Mouse (Mus musculus) hindbrain, embryonic 12.5 days (tissue): ENCODE data around the gene Ppat. TPM values are rescaled to one million over a fixed set of nuclear protein-coding genes. Genes with fewer than 3 reads are reported as not detected.
A peak's percentile ranks its signal among the peaks of the same experiment; 100 is the strongest.

Experiments used
- ATAC-seq: fragments of 200-750 bp; cut with Nextera tagmentation; 2 replicates; pipeline ENCODE4 v1.8.0; 2017; ENCODE audit warnings: moderate TSS enrichment; ENCODE audit not compliant: low FRiP score
- H3K27ac ChIP-seq: fragments of 300-500 bp; sonication (generic); 2 replicates; pipeline ENCODE4 v1.5.1; 2016; ENCODE audit warnings: mild to moderate bottlenecking
- H3K27me3 ChIP-seq: fragments of 300-500 bp; sonication (generic); 2 replicates; pipeline ENCODE4 v1.6.1; 2016; ENCODE audit warnings: mild to moderate bottlenecking
- H3K36me3 ChIP-seq: fragments of 300-500 bp; sonication (generic); 2 replicates; pipeline ENCODE4 v1.6.1; 2016; ENCODE audit warnings: mild to moderate bottlenecking
- H3K4me1 ChIP-seq: fragments of 300-500 bp; sonication (generic); 2 replicates; pipeline ENCODE4 v1.6.1; 2016
- H3K4me2 ChIP-seq: fragments of 300-500 bp; sonication (generic); replicated peaks from 2 replicates; pipeline ENCODE4 v1.6.1; 2016; ENCODE audit warnings: mild to moderate bottlenecking
- H3K4me3 ChIP-seq: fragments of 300-500 bp; sonication (generic); 2 replicates; pipeline ENCODE4 v1.5.1; 2016; ENCODE audit warnings: mild to moderate bottlenecking
- H3K9ac ChIP-seq: fragments of 300-500 bp; sonication (generic); 2 replicates; pipeline ENCODE4 v1.6.1; 2016; ENCODE audit warnings: mild to moderate bottlenecking, moderate library complexity
- H3K9me3 ChIP-seq: fragments of 300-500 bp; sonication (generic); replicated peaks from 2 replicates; pipeline ENCODE4 v1.6.1; 2016; ENCODE audit warnings: mild to moderate bottlenecking
- WGBS: fragments of 180-500 bp; shearing (Covaris S2); methylation state at CpG from one replicate; pipeline ENCODE4 v1.1.7; 2016; 5-methylcytosine and 5-hydroxymethylcytosine counted together
- polyA plus RNA-seq: library from polyadenylated mRNA; unstranded; fragments of >200 nt; fragmentation: Nextera tagmentation; extraction: Ambion mirVana; gene quantifications from 2 replicates; pipeline ENCODE4 v1.2.1, GENCODE M21; 2016

Ppat gene
- polyA plus RNA-seq, 1 experiment from 2014 or later, result 21.1 TPM

DNA sequence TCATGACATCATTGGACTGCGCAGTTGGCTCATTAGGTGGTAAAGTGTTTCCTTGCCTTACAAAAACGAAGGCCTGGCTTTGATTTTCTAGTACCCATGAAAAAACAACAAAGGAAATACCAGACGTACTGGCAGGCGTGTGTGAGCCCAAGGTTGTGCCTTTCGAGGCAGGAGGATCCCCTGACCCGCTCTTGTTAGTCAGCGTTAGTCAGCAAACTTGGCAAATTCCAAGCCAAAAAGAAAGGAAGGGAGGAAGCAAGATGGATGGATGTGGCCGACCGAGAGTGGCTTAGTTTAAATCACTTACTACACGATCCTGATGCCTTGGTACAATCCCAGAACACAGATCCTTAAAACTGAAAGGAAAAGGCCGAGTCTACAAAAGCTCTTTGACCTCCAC, 11.2 kb upstream of the Ppat start:
- H3K36me3 ChIP-seq, result peaks cover 75% of the 10 kb centered on the region
- no peak overlapping the region for H3K9ac ChIP-seq
- 80% methylated on average over 11 of the region's 11 CpGs for WGBS
- H3K27me3 ChIP-seq, result no peaks in the 10 kb centered on the region
- H3K4me1 ChIP-seq, result no peaks in the 10 kb centered on the region
- no peak overlapping the region for H3K27ac ChIP-seq
- H3K4me2 ChIP-seq, result no peak overlapping the region
- ATAC-seq, result no peak
- no peaks in the 10 kb centered on the region for H3K9me3 ChIP-seq
- H3K4me3 ChIP-seq, result no peak overlapping the region

DNA sequence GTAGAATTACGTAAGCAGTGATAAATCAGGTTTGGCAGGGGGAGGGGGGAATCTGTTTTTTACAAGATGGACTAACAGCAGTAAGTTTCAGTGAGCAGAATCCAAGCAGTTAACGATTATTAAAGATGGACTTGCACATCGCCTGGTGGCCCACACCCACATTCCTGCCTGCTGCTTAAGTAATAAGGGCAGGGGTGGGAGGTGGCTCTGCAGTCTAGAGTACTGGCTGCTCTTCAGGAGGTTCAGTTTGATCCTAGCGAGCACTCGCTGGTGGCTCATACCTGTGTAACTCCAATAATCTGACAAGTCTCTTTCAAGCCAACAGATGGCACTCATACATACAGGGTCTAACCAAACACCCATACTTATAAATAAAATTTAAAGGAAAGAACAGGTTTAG, 8.2 kb upstream of the Ppat start:
- no peak overlapping the region for H3K27ac ChIP-seq
- no peaks in the 10 kb centered on the region for H3K27me3 ChIP-seq
- no peaks in the 10 kb centered on the region for H3K9me3 ChIP-seq
- ATAC-seq, result no peak
- H3K36me3 ChIP-seq, result peaks cover 72% of the 10 kb centered on the region
- H3K4me2 ChIP-seq, result no peak overlapping the region
- H3K9ac ChIP-seq, result no peak overlapping the region
- WGBS, result 98% methylated on average over 5 of the region's 5 CpGs
- H3K4me1 ChIP-seq, result peaks cover 3% of the 10 kb centered on the region; the same call in 1 of the 2 replicates
- no peak overlapping the region for H3K4me3 ChIP-seq

DNA sequence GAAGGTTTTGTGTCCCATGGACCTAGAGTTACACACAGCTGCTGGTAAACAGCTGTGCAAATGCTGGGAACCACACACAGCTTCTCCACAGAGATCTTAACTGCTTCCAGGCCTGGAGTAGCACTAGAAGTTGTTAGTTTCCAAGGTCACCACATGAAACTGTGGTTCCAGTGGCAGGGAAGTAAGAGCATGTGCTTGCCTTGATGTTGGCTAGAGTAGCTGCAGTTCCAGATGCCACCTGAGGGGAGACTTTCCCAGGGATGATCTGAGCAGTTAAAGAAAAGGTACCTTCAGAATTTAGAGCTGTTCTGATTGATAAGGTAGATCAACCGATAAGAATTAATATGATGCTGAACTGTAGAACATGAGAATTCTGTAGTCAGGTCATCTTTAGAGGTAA, 6.6 kb upstream of the Ppat start:
- peaks cover 9% of the 10 kb centered on the region; the same call in 1 of the 2 replicates for H3K4me1 ChIP-seq
- no peaks in the 10 kb centered on the region for H3K27me3 ChIP-seq
- H3K4me2 ChIP-seq, result no peak overlapping the region
- ATAC-seq, result no peak
- no peak overlapping the region for H3K9ac ChIP-seq
- H3K27ac ChIP-seq, result no peak overlapping the region
- peaks cover 56% of the 10 kb centered on the region for H3K36me3 ChIP-seq
- H3K4me3 ChIP-seq, result no peak overlapping the region
- 97% methylated on average over 1 of the region's 1 CpGs for WGBS
- no peaks in the 10 kb centered on the region for H3K9me3 ChIP-seq

DNA sequence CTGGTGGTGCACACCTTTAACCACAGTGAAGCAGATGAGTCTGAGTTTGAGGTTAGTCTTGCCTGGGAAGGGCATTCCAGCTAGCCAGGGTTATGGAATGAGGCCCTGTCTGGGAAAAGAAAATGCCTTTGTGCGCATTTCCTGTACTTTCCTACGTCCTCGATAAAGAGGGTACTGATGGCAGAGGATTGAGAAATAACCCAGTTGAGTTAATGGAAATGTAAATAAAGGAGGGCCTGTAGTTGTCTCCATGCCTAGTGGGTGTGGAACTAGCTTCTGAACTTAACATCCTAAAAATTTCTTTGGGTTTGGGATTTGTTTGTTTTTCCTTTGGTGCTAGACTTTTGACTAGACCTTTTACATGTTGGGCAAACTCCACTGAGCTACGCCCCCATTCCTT, 4.1 kb upstream of the Ppat start:
- Histone ChIP-seq H3K36me3 (peaks cover 38% of the 10 kb centered on the region), H3K27ac (no peak overlapping the region)
- no peak for ATAC-seq

DNA sequence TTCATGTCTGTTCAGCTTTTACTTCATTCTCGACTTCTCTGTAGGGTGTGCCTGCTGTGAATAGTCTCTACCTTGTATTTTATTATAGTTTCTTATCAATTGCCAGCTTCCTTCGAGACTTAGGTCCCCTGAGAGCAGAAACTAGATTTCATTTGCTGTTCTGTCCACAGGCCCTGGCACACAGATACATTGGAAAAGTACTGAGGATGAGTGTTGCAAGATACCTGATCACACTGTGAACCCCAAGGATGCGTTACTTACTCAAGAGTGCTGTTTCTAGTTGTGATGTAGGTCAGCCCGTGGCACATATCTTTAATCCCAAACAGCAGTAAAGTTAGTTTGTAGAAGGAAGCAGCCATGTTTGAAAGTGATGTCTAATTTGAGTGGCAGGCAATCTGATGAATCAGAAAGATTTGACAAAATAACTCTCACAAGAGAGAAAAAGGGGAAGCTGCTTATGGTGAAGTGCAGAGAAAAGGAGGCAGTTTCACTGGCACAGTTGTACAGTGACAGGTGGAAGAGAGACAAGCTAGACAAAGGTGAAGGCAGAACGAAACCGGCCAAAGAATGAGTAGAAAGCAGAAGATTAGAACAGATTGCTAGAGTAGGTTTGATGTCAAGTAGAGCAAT, 3.0 kb upstream of the Ppat start:
- Histone ChIP-seq H3K4me1 (peaks cover 28% of the 10 kb centered on the region), H3K27ac (no peak overlapping the region), H3K4me3 (no peak overlapping the region), H3K36me3 (peaks cover 31% of the 10 kb centered on the region), H3K9me3 (no peaks in the 10 kb centered on the region), H3K27me3 (no peaks in the 10 kb centered on the region), H3K4me2 (no peak overlapping the region), H3K9ac (no peak overlapping the region)
- no peak for ATAC-seq
- WGBS, result 89% methylated on average over 6 of the region's 6 CpGs

More for the DNA sequence above, 4.1 kb upstream of the Ppat start:
- Histone ChIP-seq H3K9ac (no peak overlapping the region), H3K4me2 (no peak overlapping the region), H3K27me3 (no peaks in the 10 kb centered on the region), H3K4me3 (no peak overlapping the region), H3K4me1 (peaks cover 18% of the 10 kb centered on the region), H3K9me3 (no peaks in the 10 kb centered on the region)
- WGBS, result 85% methylated on average over 4 of the region's 4 CpGs

DNA sequence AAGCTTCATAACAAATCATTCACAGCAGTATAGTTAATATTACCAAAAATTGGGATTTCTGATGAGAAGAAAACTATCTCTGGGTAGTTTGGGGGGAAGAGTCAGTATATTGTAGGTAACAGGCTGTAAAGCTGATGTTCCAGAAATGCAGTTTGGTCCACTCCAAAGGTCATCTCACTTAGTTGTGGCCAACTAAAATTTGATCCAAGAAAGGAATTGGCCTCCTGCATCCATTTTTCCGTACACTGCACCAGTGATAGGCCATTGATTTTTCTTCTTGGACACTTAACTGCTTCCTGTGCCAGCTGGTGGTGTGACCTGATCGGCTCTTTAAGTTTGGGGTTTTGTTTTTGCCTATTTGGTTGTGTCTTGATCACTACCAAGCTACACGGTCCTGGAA, 2.4 kb upstream of the Ppat start:
- H3K4me2 ChIP-seq, result no peak overlapping the region
- no peak for ATAC-seq
- H3K4me1 ChIP-seq, result peaks cover 28% of the 10 kb centered on the region
- WGBS, result 75% methylated on average over 3 of the region's 3 CpGs
- H3K9me3 ChIP-seq, result no peaks in the 10 kb centered on the region
- no peak overlapping the region for H3K4me3 ChIP-seq
- H3K36me3 ChIP-seq, result peaks cover 27% of the 10 kb centered on the region
- H3K27ac ChIP-seq, result no peak overlapping the region
- no peaks in the 10 kb centered on the region for H3K27me3 ChIP-seq
- no peak overlapping the region for H3K9ac ChIP-seq

DNA sequence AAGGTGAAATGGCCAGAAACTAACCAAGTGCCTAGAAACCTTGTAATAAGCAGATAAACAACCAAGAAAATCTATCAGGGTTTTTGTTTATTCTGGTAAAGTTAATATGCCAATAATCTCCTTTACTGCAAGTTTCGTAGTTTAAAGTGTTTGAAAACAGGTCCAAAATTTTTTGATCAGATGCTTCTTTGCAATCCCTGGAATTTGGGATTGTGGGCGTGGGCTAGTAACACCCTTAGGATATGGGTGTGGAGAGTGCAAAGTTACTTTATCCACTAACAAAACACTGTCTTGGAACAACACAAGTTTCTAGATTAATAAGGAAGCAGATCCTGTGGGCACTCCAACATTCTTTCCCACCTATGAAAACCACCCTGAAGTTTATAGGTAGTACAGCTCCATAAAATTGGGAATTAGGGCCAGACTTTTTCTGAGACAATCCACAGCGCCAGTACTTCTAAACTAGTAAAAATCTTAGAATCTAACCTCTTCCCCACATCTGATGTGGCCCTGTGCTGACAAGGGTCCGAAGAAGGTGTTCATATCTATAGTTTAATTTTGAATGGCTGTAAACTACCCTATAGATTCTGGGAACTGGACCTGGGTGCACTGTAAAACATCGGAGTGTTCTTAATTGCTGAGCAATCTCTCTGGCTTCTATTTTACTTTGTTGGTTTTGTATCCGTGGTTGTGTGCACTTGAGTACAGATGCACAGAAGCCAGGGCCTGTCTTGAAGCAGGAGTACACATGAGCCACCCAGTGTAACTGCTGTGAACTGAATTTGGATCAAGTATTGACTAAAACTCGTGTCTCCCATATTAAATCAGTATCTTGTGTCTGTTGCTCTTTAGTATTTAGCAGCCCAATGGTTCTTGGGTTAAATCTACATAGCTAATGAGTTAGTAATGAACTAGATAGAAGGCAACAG, 998 bp upstream of the Ppat start:
- Histone ChIP-seq H3K9me3 (no peaks in the 10 kb centered on the region), H3K4me2 (peak overlapping the region; percentile 93), H3K4me3 (peak overlapping the region; percentile 71), H3K9ac (peak overlapping the region; percentile 79), H3K27ac (peak overlapping the region; percentile 82; the same call in 1 of the 2 replicates), H3K36me3 (peaks cover 13% of the 10 kb centered on the region), H3K27me3 (no peaks in the 10 kb centered on the region), H3K4me1 (peaks cover 28% of the 10 kb centered on the region)
- no peak for ATAC-seq
- WGBS, result 23% methylated on average over 7 of the region's 7 CpGs

DNA sequence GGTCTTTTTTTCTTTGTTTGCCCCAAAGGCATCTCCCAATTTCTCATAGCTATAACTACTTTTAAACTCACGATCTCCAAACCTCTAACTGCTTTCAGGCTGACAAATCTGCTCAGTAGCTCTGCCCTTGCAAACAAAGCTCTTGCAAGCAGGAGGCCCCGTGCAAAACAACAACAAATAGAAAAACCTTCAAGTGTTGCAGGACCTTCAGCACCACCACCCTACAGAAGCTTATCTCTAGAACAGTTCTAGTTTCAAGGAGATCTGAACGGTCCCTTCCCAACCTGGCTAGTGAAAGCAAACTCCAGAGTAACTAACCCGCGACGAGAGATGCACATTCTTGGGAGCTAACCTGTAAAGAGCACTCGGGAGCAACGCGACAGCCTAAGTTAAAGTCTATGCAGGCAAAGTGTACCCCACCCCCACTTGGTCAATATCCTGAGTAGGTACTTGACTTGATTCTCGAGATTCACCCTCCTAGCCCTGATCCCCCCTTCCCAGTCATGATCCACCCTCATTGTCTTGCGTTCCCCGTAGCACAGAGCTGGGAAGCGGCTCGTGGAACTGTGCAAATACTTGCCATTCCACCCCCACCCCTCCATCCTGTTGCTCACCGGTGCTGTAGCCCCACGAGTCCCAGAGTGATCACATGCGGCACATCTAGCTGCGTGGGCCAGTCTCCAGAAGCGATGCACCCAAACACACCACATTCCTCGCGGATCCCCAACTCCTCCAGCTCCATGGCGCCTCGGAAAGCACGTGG, 854 bp downstream of the Ppat start:
- Histone ChIP-seq H3K9ac (peak overlapping the region; percentile 79), H3K9me3 (no peaks in the 10 kb centered on the region), H3K27me3 (no peaks in the 10 kb centered on the region), H3K36me3 (no peaks in the 10 kb centered on the region; the same call in 1 of the 2 replicates), H3K4me1 (peaks cover 32% of the 10 kb centered on the region), H3K4me3 (peak overlapping the region; percentile 71), H3K27ac (peak overlapping the region; percentile 82), H3K4me2 (peak overlapping the region; percentile 93)
- peak; percentile 56; the same call in 1 of the 2 replicates for ATAC-seq
- WGBS, result under 1% methylated on average over 24 of the region's 24 CpGs

DNA sequence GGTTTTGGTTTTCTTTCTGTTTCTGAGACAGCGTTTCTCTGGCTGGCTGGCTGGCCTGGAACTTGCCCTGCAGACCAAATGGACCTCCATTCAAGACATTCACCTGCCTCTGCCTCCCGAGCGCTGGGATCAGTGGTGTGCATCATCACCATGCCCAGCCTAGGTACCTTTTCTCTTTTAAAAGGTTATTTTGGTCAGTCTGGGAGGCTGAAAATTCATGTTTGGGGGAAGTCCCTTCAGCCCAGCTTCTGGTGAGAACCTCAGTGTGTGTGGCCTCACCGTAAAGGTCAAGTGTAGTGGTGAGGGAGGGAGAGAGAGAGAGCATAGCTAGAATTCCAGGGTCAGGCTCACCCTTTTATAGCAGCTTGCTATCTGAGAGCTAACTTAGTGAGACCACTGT, 3.6 kb downstream of the Ppat start:
- no peaks in the 10 kb centered on the region; the same call in 1 of the 2 replicates for H3K36me3 ChIP-seq
- H3K9ac ChIP-seq, result no peak overlapping the region
- no peaks in the 10 kb centered on the region for H3K27me3 ChIP-seq
- peaks cover 22% of the 10 kb centered on the region for H3K4me1 ChIP-seq
- no peak overlapping the region for H3K4me2 ChIP-seq
- H3K4me3 ChIP-seq, result no peak overlapping the region
- no peaks in the 10 kb centered on the region for H3K9me3 ChIP-seq
- WGBS, result 95% methylated on average over 4 of the region's 4 CpGs
- ATAC-seq, result no peak
- H3K27ac ChIP-seq, result no peak overlapping the region

DNA sequence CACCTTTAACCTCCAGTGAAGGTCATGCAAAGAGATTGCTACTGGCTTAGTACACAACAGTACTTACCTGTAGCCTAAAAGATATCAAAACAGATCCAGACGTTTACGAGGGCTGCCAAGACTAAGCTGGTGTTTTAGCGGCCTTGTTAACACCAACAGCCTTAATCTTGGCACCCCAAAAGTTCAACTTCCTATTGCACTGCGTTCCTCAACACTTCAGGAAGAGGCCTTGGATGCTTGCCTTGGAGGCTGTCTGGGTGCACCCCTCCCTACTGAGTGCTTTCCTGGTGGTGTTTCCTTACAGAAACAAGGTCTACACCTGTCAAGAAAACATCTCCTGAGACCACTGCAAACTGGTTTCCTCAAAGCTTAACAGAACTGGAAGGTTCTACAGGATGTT, 4.2 kb downstream of the Ppat start:
- Histone ChIP-seq H3K4me1 (peaks cover 16% of the 10 kb centered on the region), H3K27me3 (no peaks in the 10 kb centered on the region), H3K9ac (no peak overlapping the region), H3K27ac (no peak overlapping the region), H3K4me2 (no peak overlapping the region), H3K9me3 (no peaks in the 10 kb centered on the region), H3K36me3 (no peaks in the 10 kb centered on the region; the same call in 1 of the 2 replicates), H3K4me3 (no peak overlapping the region)
- ATAC-seq, result no peak
- WGBS, result 92% methylated on average over 4 of the region's 4 CpGs

DNA sequence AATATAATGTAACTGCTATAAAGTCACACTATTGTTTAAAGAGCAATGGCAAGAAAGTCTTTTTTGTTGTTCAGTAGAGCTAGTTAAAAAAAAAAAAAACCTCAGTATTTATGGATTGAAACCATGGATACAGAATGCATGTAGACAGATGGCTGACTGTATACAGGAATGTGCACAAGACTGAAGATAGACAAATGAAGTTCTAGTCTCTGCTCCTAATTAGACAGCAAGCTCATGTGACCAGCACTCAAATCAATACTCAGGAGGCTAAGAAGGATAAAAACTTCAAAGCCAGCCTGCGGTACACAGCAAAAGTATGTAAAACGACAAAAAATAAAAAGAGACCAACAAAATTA, 5.7 kb downstream of the Ppat start:
- ATAC-seq, result no peak
- H3K27me3 ChIP-seq, result no peaks in the 10 kb centered on the region
- no peaks in the 10 kb centered on the region for H3K9me3 ChIP-seq
- no peak overlapping the region for H3K4me3 ChIP-seq
- H3K27ac ChIP-seq, result no peak overlapping the region
- H3K9ac ChIP-seq, result no peak overlapping the region
- no peak overlapping the region for H3K4me2 ChIP-seq
- H3K36me3 ChIP-seq, result no peaks in the 10 kb centered on the region; the same call in 1 of the 2 replicates
- peaks cover 15% of the 10 kb centered on the region for H3K4me1 ChIP-seq
- 86% methylated on average over 2 of the region's 2 CpGs for WGBS
